Mouse (Mus musculus) retina, postnatal 1 day (tissue): ENCODE results near the gene Il34.
A peak's percentile ranks its signal among the peaks of the same experiment; 100 is the strongest.

Experiments used
- DNase-seq: peaks from one replicate; pipeline ENCODE4 v3.0.0-alpha.2; 2012

Gene Il34

GRCm38 (mm10) chr8:110731346-110731859 lies 74.3 kb downstream of the Il34 start:
- DNase-seq = no peak

GRCm38 (mm10) chr8:110726893-110727292 lies 78.8 kb downstream of the Il34 start:
- DNase-seq = peak; percentile 86

GRCm38 (mm10) chr8:110725084-110725838 lies 80.5 kb downstream of the Il34 start:
- peak; percentile 75 for DNase-seq

GRCm38 (mm10) chr8:110724493-110724892 lies 81.2 kb downstream of the Il34 start:
- no peak for DNase-seq

- no peak for DNase-seq
Observed at GRCm38 (mm10) chr8:110722414-110723011, 83.2 kb downstream of the Il34 start.

GRCm38 (mm10) chr8:110721606-110722413 lies 83.9 kb downstream of the Il34 start:
- peak; percentile 58 for DNase-seq

- peak; percentile 94 for DNase-seq
Observed at GRCm38 (mm10) chr8:110720685-110721598, 84.8 kb downstream of the Il34 start, which contains the start of gene Mtss1l. TSS of gene Mtss1l (plus strand) at chr8:110721476.

GRCm38 (mm10) chr8:110719898-110720653 lies 85.6 kb downstream of the Il34 start:
- no peak for DNase-seq

GRCm38 (mm10) chr8:110718969-110719670 lies 86.6 kb downstream of the Il34 start:
- peak; percentile 43 for DNase-seq

- DNase-seq = no peak
Observed at GRCm38 (mm10) chr8:110718209-110718968, 87.3 kb downstream of the Il34 start.

- no peak for DNase-seq
Observed at GRCm38 (mm10) chr8:110717131-110717530, 88.6 kb downstream of the Il34 start.

- DNase-seq = peak; percentile 61
Observed at GRCm38 (mm10) chr8:110716075-110716474, 89.6 kb downstream of the Il34 start.

- DNase-seq = peak; percentile 66
Observed at GRCm38 (mm10) chr8:110714827-110715519, 90.8 kb downstream of the Il34 start.

GRCm38 (mm10) chr8:110713073-110713472 lies 92.7 kb downstream of the Il34 start:
- DNase-seq = no peak

- no peak for DNase-seq
Observed at GRCm38 (mm10) chr8:110711271-110711934, 94.3 kb downstream of the Il34 start.

- no peak for DNase-seq
Observed at GRCm38 (mm10) chr8:110710593-110710992, 95.1 kb downstream of the Il34 start.

- DNase-seq = no peak
Observed at GRCm38 (mm10) chr8:110708429-110708828, 97.3 kb downstream of the Il34 start.

- no peak for DNase-seq
Observed at GRCm38 (mm10) chr8:110706288-110706870, 99.3 kb downstream of the Il34 start.
